Mouse (Mus musculus): Measurements from ENCODE around the gene Vgf. TPM values are rescaled to one million over a fixed set of nuclear protein-coding genes. Genes with fewer than 3 reads are reported as not detected.

Gene Vgf
- polyA plus RNA-seq, 1 experiment from 2014 or later = 15.4 TPM

DNA sequence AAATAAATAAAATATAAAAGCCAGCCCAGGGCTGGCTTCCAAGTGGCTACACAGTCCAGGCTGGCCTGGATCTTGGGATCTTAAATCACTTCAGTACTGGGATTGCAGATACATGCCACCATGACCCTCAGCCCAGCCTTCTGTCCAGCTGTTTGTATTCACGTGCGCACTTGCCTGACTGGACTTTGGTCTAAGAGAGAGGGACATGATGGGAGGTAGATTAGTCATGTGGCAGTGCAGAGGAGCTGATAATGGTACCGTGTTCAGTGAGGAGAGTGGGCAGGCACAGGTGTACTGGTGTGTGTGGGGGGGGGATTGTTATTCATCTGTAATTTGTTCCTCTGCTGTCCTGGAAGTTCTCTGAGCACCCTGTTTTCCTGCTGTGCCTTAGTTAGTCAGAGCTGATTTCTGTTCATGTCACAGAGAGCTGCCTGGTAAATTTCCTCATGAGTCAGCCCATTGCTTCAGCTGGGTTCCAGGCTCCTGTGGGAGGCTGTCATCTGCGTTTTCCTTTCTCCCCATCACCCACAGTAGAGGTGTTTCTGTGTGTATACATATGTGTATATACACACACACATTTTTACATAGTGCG is 25.8 kb downstream of the Vgf start:
- Histone ChIP-seq H3K27me3 (no peaks in the 10 kb centered on the region), H3K36me3 (no peaks in the 10 kb centered on the region), H3K27ac (replicated peaks) (no peak overlapping the region), H3K9ac (no peak overlapping the region), H3K9me3 (no peaks in the 10 kb centered on the region), H3K4me2 (no peak overlapping the region), H3K4me3 (no peak overlapping the region), H3K4me1 (replicated peaks) (no peaks in the 10 kb centered on the region)
- ATAC-seq (ENCODE audit: low FRiP score, low read depth) = no peak
- WGBS = 87% methylated on average over 5 of the region's 5 CpGs

DNA sequence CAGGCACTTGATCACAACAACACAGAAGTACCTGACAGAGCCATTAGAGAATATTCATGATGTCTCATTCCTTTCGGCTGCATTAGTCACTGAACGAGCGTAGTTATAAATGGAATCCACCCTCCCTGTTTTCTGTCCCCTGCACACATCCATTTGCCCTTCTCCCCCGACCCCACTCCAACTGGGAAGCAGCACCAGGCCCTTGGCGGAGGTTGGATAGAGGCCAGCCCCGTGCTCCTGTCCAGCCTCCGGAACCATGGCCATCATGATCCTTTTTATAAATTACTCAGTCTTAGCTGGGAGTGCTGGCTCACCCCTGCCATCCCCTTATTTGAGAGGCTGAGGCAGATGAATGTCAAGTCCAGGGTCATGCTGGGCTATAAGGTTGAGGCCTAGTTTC is 28.1 kb downstream of the Vgf start:
- H3K27ac ChIP-seq (replicated peaks) = no peak overlapping the region
- H3K4me3 ChIP-seq = no peak overlapping the region
- no peaks in the 10 kb centered on the region for H3K4me1 ChIP-seq (replicated peaks)
- ATAC-seq (ENCODE audit: low FRiP score, low read depth) = no peak
- H3K36me3 ChIP-seq = no peaks in the 10 kb centered on the region
- H3K9me3 ChIP-seq = no peaks in the 10 kb centered on the region
- H3K9ac ChIP-seq = no peak overlapping the region
- H3K4me2 ChIP-seq = no peak overlapping the region
- no peaks in the 10 kb centered on the region for H3K27me3 ChIP-seq
- WGBS = 89% methylated on average over 7 of the region's 7 CpGs

- no peak for ATAC-seq (ENCODE audit: low FRiP score, low read depth)
- H3K4me2 ChIP-seq = no peak overlapping the region
- WGBS = 91% methylated on average over 5 of the region's 5 CpGs
- no peaks in the 10 kb centered on the region for H3K4me1 ChIP-seq (replicated peaks)
- no peaks in the 10 kb centered on the region for H3K36me3 ChIP-seq
- H3K27me3 ChIP-seq = no peaks in the 10 kb centered on the region
- no peak overlapping the region for H3K9ac ChIP-seq
- no peak overlapping the region for H3K27ac ChIP-seq (replicated peaks)
- H3K4me3 ChIP-seq = no peak overlapping the region
- no peaks in the 10 kb centered on the region for H3K9me3 ChIP-seq
Observed at GRCm38 (mm10) chr5:137054873-137055272, 28.7 kb downstream of the Vgf start.

GRCm38 (mm10) chr5:137061809-137062481 is 35.8 kb downstream of the Vgf start:
- H3K4me3 ChIP-seq = no peak overlapping the region
- 30% methylated on average over 11 of the region's 12 CpGs for WGBS
- no peaks in the 10 kb centered on the region for H3K36me3 ChIP-seq
- no peak overlapping the region for H3K9ac ChIP-seq
- no peaks in the 10 kb centered on the region for H3K27me3 ChIP-seq
- H3K9me3 ChIP-seq = no peaks in the 10 kb centered on the region
- H3K4me2 ChIP-seq = no peak overlapping the region
- no peak for ATAC-seq (ENCODE audit: low FRiP score, low read depth)
- H3K27ac ChIP-seq (replicated peaks) = no peak overlapping the region
- no peaks in the 10 kb centered on the region for H3K4me1 ChIP-seq (replicated peaks)

- no peak overlapping the region for H3K4me3 ChIP-seq
- no peak overlapping the region for H3K4me2 ChIP-seq
- no peak overlapping the region for H3K27ac ChIP-seq (replicated peaks)
- 89% methylated on average over 5 of the region's 5 CpGs for WGBS
- no peak overlapping the region for H3K9ac ChIP-seq
- H3K4me1 ChIP-seq (replicated peaks) = no peaks in the 10 kb centered on the region
- no peaks in the 10 kb centered on the region for H3K9me3 ChIP-seq
- no peaks in the 10 kb centered on the region for H3K36me3 ChIP-seq
- ATAC-seq (ENCODE audit: low FRiP score, low read depth) = no peak
- no peaks in the 10 kb centered on the region for H3K27me3 ChIP-seq
Observed at GRCm38 (mm10) chr5:137062601-137063000, 36.4 kb downstream of the Vgf start.

DNA sequence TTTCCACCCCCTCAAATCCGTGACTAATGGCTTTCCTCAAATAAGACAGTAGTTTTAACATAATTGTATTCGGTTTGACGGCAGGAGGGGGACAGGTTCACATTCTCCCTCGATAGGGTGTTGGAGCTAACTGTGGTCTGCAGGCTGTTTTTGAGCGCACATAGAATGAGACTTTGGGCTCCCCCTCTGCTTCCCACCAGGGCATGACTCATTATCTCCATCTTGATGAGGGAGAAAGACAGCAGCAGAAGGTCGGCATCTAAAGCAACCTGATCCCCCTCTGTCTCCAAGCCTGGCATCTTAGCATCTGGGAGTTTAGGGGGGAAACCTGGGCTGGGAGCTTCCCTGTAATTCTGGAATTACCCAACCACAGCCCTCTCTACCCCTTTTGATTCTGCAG is 39.3 kb downstream of the Vgf start:
- H3K4me1 ChIP-seq (replicated peaks) = no peaks in the 10 kb centered on the region
- no peak overlapping the region for H3K4me2 ChIP-seq
- H3K36me3 ChIP-seq = no peaks in the 10 kb centered on the region
- H3K9me3 ChIP-seq = no peaks in the 10 kb centered on the region
- no peak overlapping the region for H3K27ac ChIP-seq (replicated peaks)
- 57% methylated on average over 6 of the region's 6 CpGs for WGBS
- H3K9ac ChIP-seq = no peak overlapping the region
- H3K4me3 ChIP-seq = no peak overlapping the region
- no peak for ATAC-seq (ENCODE audit: low FRiP score, low read depth)
- H3K27me3 ChIP-seq = no peaks in the 10 kb centered on the region

DNA sequence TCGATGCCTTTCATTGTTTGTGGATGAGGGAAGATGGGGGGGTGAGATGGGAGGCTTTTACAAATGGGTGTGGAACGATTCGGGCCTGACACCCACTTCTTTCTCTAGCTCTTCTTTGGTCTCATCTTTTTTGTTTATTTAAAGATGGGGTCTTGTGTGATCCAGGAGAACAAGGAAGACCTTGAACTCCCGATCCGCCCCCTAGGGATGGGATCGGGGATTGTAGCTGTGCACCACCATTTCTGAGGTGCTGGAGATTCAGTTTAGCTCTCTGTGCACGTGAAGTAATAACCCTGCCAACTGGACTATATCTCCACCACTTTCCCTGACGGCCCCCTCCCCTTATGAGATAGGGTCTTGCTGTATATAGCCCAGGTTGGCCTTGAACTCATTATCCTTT is 39.7 kb downstream of the Vgf start:
- H3K4me1 ChIP-seq (replicated peaks) = no peaks in the 10 kb centered on the region
- H3K4me2 ChIP-seq = no peak overlapping the region
- no peaks in the 10 kb centered on the region for H3K9me3 ChIP-seq
- no peak for ATAC-seq (ENCODE audit: low FRiP score, low read depth)
- no peak overlapping the region for H3K4me3 ChIP-seq
- no peaks in the 10 kb centered on the region for H3K36me3 ChIP-seq
- H3K27me3 ChIP-seq = no peaks in the 10 kb centered on the region
- H3K27ac ChIP-seq (replicated peaks) = no peak overlapping the region
- 78% methylated on average over 8 of the region's 8 CpGs for WGBS
- H3K9ac ChIP-seq = no peak overlapping the region

DNA sequence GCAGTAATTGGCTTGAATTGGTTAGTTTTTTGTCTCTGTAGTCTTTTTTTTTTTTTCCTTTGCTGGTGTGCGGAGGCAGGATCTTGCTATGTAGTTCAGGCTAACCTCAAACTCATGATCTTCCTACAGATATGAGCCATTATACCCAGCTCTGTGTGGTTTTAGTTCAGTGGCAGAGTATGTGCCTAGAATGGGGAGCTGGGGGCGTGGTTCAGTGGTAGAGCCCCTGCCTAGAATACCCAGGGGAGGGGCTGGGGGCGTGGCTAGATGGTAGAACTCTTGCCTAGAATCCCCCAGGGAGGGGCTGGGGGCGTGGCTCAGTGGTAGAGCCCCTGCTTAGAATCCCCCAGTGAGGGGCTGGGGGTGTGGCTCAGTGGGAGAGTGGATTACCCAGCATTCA is 42.5 kb downstream of the Vgf start:
- Histone ChIP-seq H3K27me3 (no peaks in the 10 kb centered on the region), H3K9me3 (no peaks in the 10 kb centered on the region), H3K36me3 (no peaks in the 10 kb centered on the region), H3K4me1 (replicated peaks) (peaks cover 14% of the 10 kb centered on the region), H3K27ac (replicated peaks) (no peak overlapping the region), H3K4me3 (no peak overlapping the region), H3K9ac (no peak overlapping the region), H3K4me2 (no peak overlapping the region)
- no peak for ATAC-seq (ENCODE audit: low FRiP score, low read depth)
- 90% methylated on average over 4 of the region's 4 CpGs for WGBS

- no peak overlapping the region for H3K4me3 ChIP-seq
- no peak for ATAC-seq (ENCODE audit: low FRiP score, low read depth)
- no peak overlapping the region for H3K27ac ChIP-seq (replicated peaks)
- no peaks in the 10 kb centered on the region for H3K27me3 ChIP-seq
- H3K4me2 ChIP-seq = no peak overlapping the region
- H3K36me3 ChIP-seq = no peaks in the 10 kb centered on the region
- peaks cover 20% of the 10 kb centered on the region for H3K4me1 ChIP-seq (replicated peaks)
- no peaks in the 10 kb centered on the region for H3K9me3 ChIP-seq
- WGBS = 84% methylated on average over 19 of the region's 19 CpGs
- H3K9ac ChIP-seq = no peak overlapping the region
Observed at GRCm38 (mm10) chr5:137070881-137071605, 44.9 kb downstream of the Vgf start.

DNA sequence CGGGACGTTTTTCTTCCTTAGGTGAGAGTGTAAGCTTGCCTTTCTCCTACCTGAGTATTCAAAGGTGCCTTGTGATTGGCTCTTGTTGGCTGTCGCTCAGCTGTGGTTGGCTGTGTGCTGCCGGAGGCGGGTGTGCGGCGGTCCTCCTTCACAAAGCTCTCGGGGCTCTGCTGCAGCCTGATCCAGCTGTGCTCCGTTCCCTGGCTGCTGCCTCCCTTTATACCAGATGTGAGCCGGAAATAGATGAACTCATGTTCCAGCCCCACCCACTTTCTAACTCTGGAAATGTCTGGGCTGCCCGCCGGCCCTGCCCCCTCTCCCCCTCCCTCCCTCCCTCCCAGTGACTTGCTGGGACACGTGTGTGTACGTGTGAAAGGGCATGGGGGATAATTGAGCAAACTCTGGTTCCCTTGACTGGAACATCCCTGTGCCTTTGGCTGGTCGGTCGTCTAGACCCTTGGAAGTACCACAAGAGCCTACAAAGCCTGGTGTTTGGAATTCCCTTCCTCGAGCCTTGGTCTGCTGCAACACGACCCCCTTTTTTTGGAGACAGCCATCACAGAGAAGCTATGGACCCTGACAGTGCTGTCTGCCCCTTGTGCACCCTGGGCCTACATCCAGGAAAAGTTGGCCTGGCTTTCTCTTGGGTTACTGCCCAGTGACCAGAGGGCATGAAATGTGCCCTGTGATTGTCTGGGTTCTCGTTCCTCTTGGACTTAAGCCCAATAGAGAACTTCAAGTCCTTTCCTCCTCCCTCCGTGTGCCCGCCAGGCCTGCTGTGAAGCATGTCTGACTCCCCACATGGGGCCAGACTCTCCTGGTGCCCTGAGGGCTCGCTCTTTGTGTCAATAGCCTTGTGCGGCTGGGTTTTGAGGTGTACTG is 46.1 kb downstream of the Vgf start, which contains the start of gene Serpine1:
Serpine1 (minus strand) TSS at position 190 of the 882 bp plus-strand sequence.
- WGBS = 14% methylated on average over 23 of the region's 23 CpGs
- Histone ChIP-seq H3K4me2 (peak within 1 kb of the TSS; percentile 66), H3K27me3 (no peaks in the 10 kb centered on the region), H3K4me1 (replicated peaks) (peaks cover 20% of the 10 kb centered on the region), H3K9me3 (no peaks in the 10 kb centered on the region), H3K27ac (replicated peaks) (peak within 1 kb of the TSS; percentile 60; the same call in 1 of the 2 replicates), H3K9ac (0 out of 2 replicates have a peak within 1 kb of the TSS, but pooled peaks have one; percentile 23), H3K36me3 (no peaks in the 10 kb centered on the region), H3K4me3 (peak within 1 kb of the TSS; percentile 35)
- peak; percentile 94 for ATAC-seq (ENCODE audit: low FRiP score, low read depth)

DNA sequence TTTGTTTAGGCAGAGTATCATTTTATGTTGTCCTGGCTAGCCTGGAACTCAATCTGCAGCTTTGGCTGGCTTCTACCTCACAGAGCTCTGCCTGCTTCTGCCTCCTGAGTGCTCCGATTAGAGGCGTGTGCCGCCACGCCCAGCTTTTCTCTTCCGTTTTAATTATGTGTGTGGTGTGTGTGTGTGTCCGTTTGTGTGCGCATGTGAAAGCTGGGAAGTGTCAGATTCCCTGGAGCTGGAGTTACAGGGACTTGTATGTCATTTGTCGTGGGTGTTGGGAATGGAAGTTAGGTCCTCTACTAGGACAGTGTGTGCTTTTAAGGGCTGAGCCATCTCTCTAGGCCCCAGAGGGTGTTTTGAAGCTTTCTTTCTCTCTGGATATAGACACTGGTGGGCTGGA is 46.9 kb downstream of the Vgf start:
- ATAC-seq (ENCODE audit: low FRiP score, low read depth) = no peak
- 96% methylated on average over 8 of the region's 8 CpGs for WGBS
- no peak overlapping the region for H3K4me2 ChIP-seq

More for the DNA sequence above, 46.9 kb downstream of the Vgf start:
- no peak overlapping the region for H3K9ac ChIP-seq
- H3K4me3 ChIP-seq = no peak overlapping the region
- peaks cover 20% of the 10 kb centered on the region for H3K4me1 ChIP-seq (replicated peaks)
- no peaks in the 10 kb centered on the region for H3K27me3 ChIP-seq
- no peaks in the 10 kb centered on the region for H3K9me3 ChIP-seq
- no peaks in the 10 kb centered on the region for H3K36me3 ChIP-seq
- no peak overlapping the region for H3K27ac ChIP-seq (replicated peaks)

Measured in hindbrain, embryonic 15.5 days (tissue).